Mouse (Mus musculus): ENCODE results near the gene Zfp759. TPM values are rescaled to one million over a fixed set of nuclear protein-coding genes. Genes with fewer than 3 reads are reported as not detected.
"Not testable (repeated sequence)": the region's sequence is repeated elsewhere in the genome, so short reads cannot be mapped to it uniquely, and the experiment has no call there.

The Zfp759 gene
- 10 to 100 TPM in 1 of 2 experiments, 1 to 10 TPM in 1; 7.5 to 10.4 TPM for total RNA-seq (2021)

- DNase-seq (ENCODE audit: low spot score in 2 of 2); intact Hi-C loops (cut with DNase I): not testable (repeated sequence)
Measured at GRCm38 (mm10) chr13:67121360-67121759, at the start of gene Zfp759. Gene Zfp759 (plus strand): TSS chr13:67121660.

- intact Hi-C loops (cut with DNase I): no loop called here
- DNase-seq (ENCODE audit: low spot score in 2 of 2): no peak
Measured at GRCm38 (mm10) chr13:67072786-67073185, 48.7 kb upstream of the Zfp759 start.

- DNase-seq (ENCODE audit: low spot score in 2 of 2): no peak
- intact Hi-C loops (cut with DNase I): no loop called here
Measured at GRCm38 (mm10) chr13:67077244-67077643, 44.2 kb upstream of the Zfp759 start.

- intact Hi-C loops (cut with DNase I): loop anchor here (1.0 to 10.0 kb wide), 2 partner anchors 20 to 734 kb away; partner anchors contain the start of genes Zfp273 and Zfp712
- DNase-seq (ENCODE audit: low spot score in 2 of 2): peak; percentile 73 to 74
Measured at GRCm38 (mm10) chr13:67081142-67081713, 40.2 kb upstream of the Zfp759 start.

GRCm38 (mm10) chr13:67081946-67082345, 39.5 kb upstream of the Zfp759 start:
- no peak for DNase-seq (ENCODE audit: low spot score in 2 of 2)
- intact Hi-C loops (cut with DNase I): loop anchor here (1.0 to 10.0 kb wide), 2 partner anchors 21 to 733 kb away; partner anchors contain the start of genes Zfp273 and Zfp712

GRCm38 (mm10) chr13:67090154-67090553, 31.3 kb upstream of the Zfp759 start:
- intact Hi-C loops (cut with DNase I): no loop called here
- DNase-seq (ENCODE audit: low spot score in 2 of 2): no peak

GRCm38 (mm10) chr13:67097876-67098275, 23.6 kb upstream of the Zfp759 start, which contains the start of gene Zfp708:
Gene Zfp708 (minus strand): TSS chr13:67097976.
- intact Hi-C loops (cut with DNase I): no loop called here
- no peak for DNase-seq (ENCODE audit: low spot score in 2 of 2)

GRCm38 (mm10) chr13:67107681-67108080, 13.8 kb upstream of the Zfp759 start:
- no peak for DNase-seq (ENCODE audit: low spot score in 2 of 2)
- intact Hi-C loops (cut with DNase I): loop anchor here (5.0 kb wide), 1 partner anchor 45 kb away; the partner anchor contains the start of gene Zfp712

GRCm38 (mm10) chr13:67108194-67108820, 13.2 kb upstream of the Zfp759 start, which contains the start of gene Gm28557:
Gene Gm28557 (minus strand): TSS chr13:67108604.
- intact Hi-C loops (cut with DNase I): loop anchor here (5.0 kb wide), 1 partner anchor 46 kb away; the partner anchor contains the start of gene Zfp712
- peak; percentile 85 to 89 for DNase-seq (ENCODE audit: low spot score in 2 of 2)

GRCm38 (mm10) chr13:67108821-67109206, 12.6 kb upstream of the Zfp759 start:
- intact Hi-C loops (cut with DNase I): loop anchor here (5.0 kb wide), 1 partner anchor 47 kb away; the partner anchor contains the start of gene Zfp712
- DNase-seq (ENCODE audit: low spot score in 2 of 2): peak in 1 of 2 experiments; percentile 33

- intact Hi-C loops (cut with DNase I): no loop called here
- peak; percentile 37 to 38 for DNase-seq (ENCODE audit: low spot score in 2 of 2)
Measured at GRCm38 (mm10) chr13:67112096-67112495, 9.4 kb upstream of the Zfp759 start.

- no peak for DNase-seq (ENCODE audit: low spot score in 2 of 2)
- intact Hi-C loops (cut with DNase I): no loop called here
Measured at GRCm38 (mm10) chr13:67113287-67113686, 8.2 kb upstream of the Zfp759 start.

GRCm38 (mm10) chr13:67116163-67116562, 5.3 kb upstream of the Zfp759 start, which contains the start of gene Rslcan18:
Gene Rslcan18 (minus strand): TSS chr13:67116263.
- intact Hi-C loops (cut with DNase I); DNase-seq (ENCODE audit: low spot score in 2 of 2): not testable (repeated sequence)

GRCm38 (mm10) chr13:67124460-67124859, 3.0 kb downstream of the Zfp759 start:
- DNase-seq (ENCODE audit: low spot score in 2 of 2): no peak
- intact Hi-C loops (cut with DNase I): no loop called here

GRCm38 (mm10) chr13:67127507-67127906, 6.0 kb downstream of the Zfp759 start:
- intact Hi-C loops (cut with DNase I): loop anchor here (5.0 kb wide), 1 partner anchor 65 kb away; the partner anchor contains the start of gene Zfp712
- not testable (repeated sequence) for DNase-seq (ENCODE audit: low spot score in 2 of 2)

GRCm38 (mm10) chr13:67128038-67128721, 6.7 kb downstream of the Zfp759 start:
- intact Hi-C loops (cut with DNase I): loop anchor here (5.0 kb wide), 1 partner anchor 66 kb away; the partner anchor contains the start of gene Zfp712
- peak; percentile 86 to 90 for DNase-seq (ENCODE audit: low spot score in 2 of 2)

GRCm38 (mm10) chr13:67166122-67166521, 44.7 kb downstream of the Zfp759 start:
- DNase-seq (ENCODE audit: low spot score in 2 of 2); intact Hi-C loops (cut with DNase I): not testable (repeated sequence)

- intact Hi-C loops (cut with DNase I): not testable (repeated sequence)
- DNase-seq (ENCODE audit: low spot score in 2 of 2): peak; percentile 75 to 80
Measured at GRCm38 (mm10) chr13:67172991-67173722, 51.7 kb downstream of the Zfp759 start, which contains the start of gene Rsl1. Gene Rsl1 (plus strand): TSS chr13:67173182.

- intact Hi-C loops (cut with DNase I): no loop called here
Measured at GRCm38 (mm10) chr13:67173723-67174055, 52.2 kb downstream of the Zfp759 start.

More at GRCm38 (mm10) chr13:67173723-67174055, 52.2 kb downstream of the Zfp759 start:
- DNase-seq (ENCODE audit: low spot score in 2 of 2): no peak
